Mouse (Mus musculus): ENCODE results near the gene Rdh11. TPM values are rescaled to one million over a fixed set of nuclear protein-coding genes. Genes with fewer than 3 reads are reported as not detected.

Rdh11 gene
- total RNA-seq, 2 experiments from 2014 or later = 2.0 to 2.6 TPM

DNA sequence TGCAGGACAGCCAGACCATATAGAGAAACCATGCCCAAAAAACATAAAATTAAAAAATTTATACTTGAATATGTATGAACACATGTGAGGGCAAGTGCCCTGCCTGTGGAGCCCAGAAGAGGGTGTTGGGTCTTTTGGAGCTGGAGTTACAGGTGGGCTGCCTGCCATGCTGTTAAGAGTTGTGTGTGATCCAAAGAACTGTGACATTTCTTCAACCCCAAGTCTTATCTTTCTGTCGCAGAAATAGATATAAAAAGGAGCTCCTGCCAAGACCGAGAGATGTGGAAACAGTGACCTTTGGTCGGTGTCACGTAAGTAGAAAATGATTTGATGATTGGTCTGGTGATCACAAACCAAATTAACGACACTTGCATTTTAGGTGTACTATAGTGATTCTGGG lies 18.4 kb downstream of the Rdh11 start:
- no peak for DNase-seq
- intact Hi-C loops (cut with DNase I) = loop anchor here (5.0 to 10.0 kb wide), 2 partner anchors 1471 to 1774 kb away; partner anchors contain the start of genes Erh, Slc39a9 and Srsf5
- H3K4me3 ChIP-seq = no peak overlapping the region
- no peak for TF ChIP-seq CTCF (IDR thresholded peaks at IDR 0.05)
- no peak overlapping the region for H3K27ac ChIP-seq

GRCm38 (mm10) chr12:79172019-79172941 lies 19.8 kb downstream of the Rdh11 start, which contains the start of gene Vti1b:
TSS of gene Vti1b (minus strand) at chr12:79172667.
- peak within 1 kb of the TSS; percentile 100 for H3K4me3 ChIP-seq
- TF ChIP-seq CTCF (IDR thresholded peaks at IDR 0.05) = peak; percentile 72
- DNase-seq = peak; percentile 94
- peak within 1 kb of the TSS; percentile 100 for H3K27ac ChIP-seq
- intact Hi-C loops (cut with DNase I) = loop anchor here (5.0 to 10.0 kb wide), 2 partner anchors 1473 to 1775 kb away; partner anchors contain the start of genes Erh, Slc39a9 and Srsf5

GRCm38 (mm10) chr12:79171269-79171995 lies 20.7 kb downstream of the Rdh11 start:
- Histone ChIP-seq H3K27ac (peak overlapping the region; percentile 100), H3K4me3 (peak overlapping the region; percentile 100)
- TF ChIP-seq CTCF (IDR thresholded peaks at IDR 0.05) = no peak
- intact Hi-C loops (cut with DNase I) = loop anchor here (5.0 to 10.0 kb wide), 2 partner anchors 1473 to 1776 kb away; partner anchors contain the start of genes Erh, Slc39a9 and Srsf5
- DNase-seq = no peak

- no peak for TF ChIP-seq CTCF (IDR thresholded peaks at IDR 0.05)
- no peak for DNase-seq
- Histone ChIP-seq H3K4me3 (no peak overlapping the region), H3K27ac (no peak overlapping the region)
- intact Hi-C loops (cut with DNase I) = loop anchor here (5.0 to 10.0 kb wide), 2 partner anchors 1474 to 1777 kb away; partner anchors contain the start of genes Erh, Slc39a9 and Srsf5
These were observed 21.7 kb downstream of the Rdh11 start for GRCm38 (mm10) chr12:79170421-79170820.

DNA sequence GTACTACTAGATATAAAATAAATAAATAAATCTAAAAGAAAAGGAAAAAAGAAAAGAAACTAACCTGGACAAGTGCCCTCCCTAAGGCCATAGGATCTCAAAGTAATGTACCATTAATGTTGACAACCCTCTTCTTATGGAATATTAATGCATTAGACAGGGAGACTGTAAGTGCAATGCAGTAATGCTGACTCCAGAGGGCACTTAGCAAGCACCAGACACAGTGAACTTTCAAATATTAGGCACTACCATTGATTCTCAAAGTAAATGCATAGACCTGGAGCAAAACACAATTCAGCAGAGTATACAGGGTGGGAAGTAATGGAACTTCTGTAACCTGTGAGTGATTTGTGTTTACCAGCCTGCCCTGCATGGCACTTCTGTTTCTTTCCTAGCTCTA lies 22.9 kb downstream of the Rdh11 start:
- no peak for TF ChIP-seq CTCF (IDR thresholded peaks at IDR 0.05)
- intact Hi-C loops (cut with DNase I) = no loop called here
- DNase-seq = no peak

GRCm38 (mm10) chr12:79162876-79163275 lies 29.2 kb downstream of the Rdh11 start:
- TF ChIP-seq CTCF (IDR thresholded peaks at IDR 0.05) = no peak
- H3K4me3 ChIP-seq = no peak overlapping the region
- no peak overlapping the region for H3K27ac ChIP-seq
- no peak for DNase-seq
- intact Hi-C loops (cut with DNase I) = no loop called here

More for the DNA sequence above, 22.9 kb downstream of the Rdh11 start:
- Histone ChIP-seq H3K4me3 (no peak overlapping the region), H3K27ac (no peak overlapping the region)

GRCm38 (mm10) chr12:79149653-79150052 lies 42.4 kb downstream of the Rdh11 start:
- Histone ChIP-seq H3K27ac (no peak overlapping the region), H3K4me3 (no peak overlapping the region)
- no peak for TF ChIP-seq CTCF (IDR thresholded peaks at IDR 0.05)
- intact Hi-C loops (cut with DNase I) = no loop called here
- DNase-seq = no peak

GRCm38 (mm10) chr12:79141384-79141783 lies 50.7 kb downstream of the Rdh11 start:
- TF ChIP-seq CTCF (IDR thresholded peaks at IDR 0.05) = no peak
- no peak for DNase-seq
- Histone ChIP-seq H3K27ac (no peak overlapping the region), H3K4me3 (no peak overlapping the region)
- intact Hi-C loops (cut with DNase I) = no loop called here

DNA sequence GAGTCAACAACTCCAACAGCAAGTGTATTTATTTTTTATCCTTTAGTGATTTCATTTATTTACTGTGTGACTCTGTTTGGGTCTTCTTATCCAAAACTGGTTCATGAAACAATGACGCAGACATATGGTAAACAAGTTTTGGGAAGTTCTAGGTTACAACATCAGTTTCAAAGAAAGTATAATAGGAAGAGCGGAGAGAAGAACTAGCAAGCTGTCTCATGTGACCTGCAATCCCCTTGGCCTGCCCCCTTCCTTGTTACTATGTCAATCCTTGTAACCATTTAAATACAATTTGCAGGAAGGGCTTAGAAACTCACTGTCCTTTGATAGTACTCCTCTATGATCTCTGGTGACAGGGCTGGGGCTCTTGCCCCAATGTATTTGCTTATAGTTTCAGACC lies 51.3 kb downstream of the Rdh11 start:
- intact Hi-C loops (cut with DNase I) = no loop called here
- TF ChIP-seq CTCF (IDR thresholded peaks at IDR 0.05) = no peak
- Histone ChIP-seq H3K27ac (no peak overlapping the region), H3K4me3 (no peak overlapping the region)
- no peak for DNase-seq

GRCm38 (mm10) chr12:79139417-79139816 lies 52.7 kb downstream of the Rdh11 start:
- intact Hi-C loops (cut with DNase I) = no loop called here
- no peak for TF ChIP-seq CTCF (IDR thresholded peaks at IDR 0.05)
- Histone ChIP-seq H3K27ac (no peak overlapping the region), H3K4me3 (no peak overlapping the region)
- DNase-seq = no peak

GRCm38 (mm10) chr12:79138999-79139398 lies 53.1 kb downstream of the Rdh11 start:
- no peak for TF ChIP-seq CTCF (IDR thresholded peaks at IDR 0.05)
- DNase-seq = no peak
- H3K27ac ChIP-seq = no peak overlapping the region
- intact Hi-C loops (cut with DNase I) = no loop called here
- H3K4me3 ChIP-seq = no peak overlapping the region

- intact Hi-C loops (cut with DNase I) = no loop called here
- H3K4me3 ChIP-seq = no peak overlapping the region
- no peak for DNase-seq
- TF ChIP-seq CTCF (IDR thresholded peaks at IDR 0.05) = no peak
- H3K27ac ChIP-seq = no peak overlapping the region
These were observed 55.1 kb downstream of the Rdh11 start for GRCm38 (mm10) chr12:79136949-79137348.

GRCm38 (mm10) chr12:79135105-79135504 lies 57.0 kb downstream of the Rdh11 start:
- no peak for DNase-seq
- TF ChIP-seq CTCF (IDR thresholded peaks at IDR 0.05) = no peak
- Histone ChIP-seq H3K4me3 (no peak overlapping the region), H3K27ac (no peak overlapping the region)
- intact Hi-C loops (cut with DNase I) = no loop called here

Data from gastrocnemius, adult 2 months (tissue).